Comparison of ENCODE assay signal across 11 mouse cellular contexts in genomic region chr16:72888108-72888507, GRCm38 (mm10).
DNase-seq lines count a peak whose midpoint lies in the region; ATAC-seq and TF ChIP-seq lines count a peak whose summit lies in the region.
"Had no signal": no experiment of that assay in that cellular context is flagged by ENCODE, and none has a peak within 500 bp of the region (broad histone marks: within the 10 kb centered on the region; RNA-seq: fewer than 3 reads in every experiment).

No protein-coding gene starts in this region.

- H3K27ac ChIP-seq in cerebellum, adult 2 months (ENCODE audit: insufficient read depth, low read length): no peak overlapping the region
- H3K27ac ChIP-seq in hindbrain, embryonic 11.5 days (ENCODE audit: low read depth, low read length): 0 out of 2 replicates have a peak overlapping the region, but pooled peaks have one; percentile 39
- no peak overlapping the region; the same call in 1 of the 2 replicates for H3K27ac ChIP-seq in midbrain, embryonic 15.5 days
- H3K27ac ChIP-seq: limb, embryonic 13.5 days had no signal

- H3K4me2 ChIP-seq in hindbrain, embryonic 11.5 days (replicated peaks; ENCODE audit: low read depth, low read length): no peak overlapping the region
- H3K4me2 ChIP-seq in midbrain, embryonic 15.5 days: peak overlapping the region; percentile 0; the same call in 1 of the 2 replicates
- H3K4me2 ChIP-seq: limb, embryonic 13.5 days had no signal

- intact Hi-C loops in left cerebral cortex, postnatal 10 days (cut with DNase I): no loop called here
- intact Hi-C loops in left cerebral cortex, postnatal 36 days (cut with DNase I): no loop called here

- TF ChIP-seq CTCF in cerebellum, adult 2 months (IDR thresholded peaks at IDR 0.05; ENCODE audit: borderline replicate concordance, insufficient read depth, low read depth, low read length): no peak

- H3K4me1 ChIP-seq in cerebellum, adult 2 months (ENCODE audit: control insufficient read depth, insufficient read depth, low read length): no peaks in the 10 kb centered on the region
- H3K4me1 ChIP-seq in hindbrain, embryonic 11.5 days (replicated peaks; ENCODE audit: control insufficient read depth, insufficient read depth, low read length): no peaks in the 10 kb centered on the region
- H3K4me1 ChIP-seq in midbrain, embryonic 15.5 days: peaks cover 7% of the 10 kb centered on the region

- H3K9me3 ChIP-seq in hindbrain, embryonic 11.5 days (ENCODE audit: control insufficient read depth, low read length): no peaks in the 10 kb centered on the region
- H3K9me3 ChIP-seq in midbrain, embryonic 15.5 days: no peaks in the 10 kb centered on the region
- H3K9me3 ChIP-seq: limb, embryonic 13.5 days had no signal

- 3% methylated on average over 7 of the region's 7 CpGs for WGBS in cerebellum, adult 2 months
- WGBS in hindbrain, embryonic 11.5 days: 35% methylated on average over 7 of the region's 7 CpGs
- 6% methylated on average over 7 of the region's 7 CpGs for WGBS in midbrain, embryonic 15.5 days

- no peak overlapping the region for H3K9ac ChIP-seq in hindbrain, embryonic 11.5 days (ENCODE audit: low read depth, low read length)
- H3K9ac ChIP-seq in midbrain, embryonic 15.5 days: no peak overlapping the region
- H3K9ac ChIP-seq: limb, embryonic 13.5 days had no signal

- H3K27me3 ChIP-seq in cerebellum, adult 2 months (ENCODE audit: control insufficient read depth, insufficient read depth, low read length): no peaks in the 10 kb centered on the region
- H3K27me3 ChIP-seq in hindbrain, embryonic 11.5 days (ENCODE audit: control insufficient read depth, insufficient read depth, low read length): no peaks in the 10 kb centered on the region
- no peaks in the 10 kb centered on the region for H3K27me3 ChIP-seq in midbrain, embryonic 15.5 days (replicated peaks)
- H3K27me3 ChIP-seq: limb, embryonic 13.5 days had no signal

- ATAC-seq in hindbrain, embryonic 11.5 days (ENCODE audit: low FRiP score): peak; percentile 83
- no peak; the same call in 1 of the 2 replicates for ATAC-seq in midbrain, embryonic 15.5 days (replicated peaks)
- ATAC-seq in CD4-positive, CD25-positive, alpha-beta regulatory T cell, adult 4 months: no peak
- no peak for ATAC-seq in monocyte, adult 5-6 weeks (replicated peaks; ENCODE audit: insufficient number of reproducible peaks, low FRiP score, low TSS enrichment, poor library complexity, severe bottlenecking)
- ATAC-seq: inflammation-experienced regulatory T-cells, adult 6 months had no signal

- H3K36me3 ChIP-seq in hindbrain, embryonic 11.5 days (ENCODE audit: control insufficient read depth, insufficient read depth, low read length): no peaks in the 10 kb centered on the region
- H3K36me3 ChIP-seq in midbrain, embryonic 15.5 days (replicated peaks): no peaks in the 10 kb centered on the region
- H3K36me3 ChIP-seq: limb, embryonic 13.5 days had no signal

- peak; percentile 9 to 43 for DNase-seq in left cerebral cortex, postnatal 10 days (ENCODE audit: extremely low spot score in 1 of 2, low spot score in 2 of 2)
- DNase-seq in left cerebral cortex, postnatal 36 days (ENCODE audit: low spot score in 2 of 2): no peak
- peak; percentile 70 to 85 for DNase-seq in cerebellum, adult 2 months
- peak; percentile 53 for DNase-seq in hindbrain, embryonic 11.5 days (ENCODE audit: low spot score)
- DNase-seq in thymus, postnatal 36 days: no peak

- TF ChIP-seq POLR2A in cerebellum, adult 2 months (IDR thresholded peaks at IDR 0.05; ENCODE audit: borderline replicate concordance, insufficient read depth, low read length): no peak

- H3K4me3 ChIP-seq in cerebellum, adult 2 months (replicated peaks; ENCODE audit: insufficient read depth, low read depth, low read length): no peak overlapping the region
- no peak overlapping the region for H3K4me3 ChIP-seq in hindbrain, embryonic 11.5 days (ENCODE audit: low read depth, low read length)
- no peak overlapping the region for H3K4me3 ChIP-seq in midbrain, embryonic 15.5 days
- H3K4me3 ChIP-seq: limb, embryonic 13.5 days; myocyte had no signal

Comparison
In these comparisons a context has a peak if more than half of its experiments do, and no peak if none do; other contexts are left out.
1. DNase-seq: peak in left cerebral cortex, postnatal 10 days (2 of 2), cerebellum, adult 2 months (2 of 2) and hindbrain, embryonic 11.5 days (single experiment); none in left cerebral cortex, postnatal 36 days (0 of 2) and thymus, postnatal 36 days (0 of 2).